Mouse (Mus musculus) erythroblast, embryonic 14.5 days (primary cell): ENCODE data around the gene Kpna4. TPM values are rescaled to one million over a fixed set of nuclear protein-coding genes. Genes with fewer than 3 reads are reported as not detected.

ENCODE experiments used
- H3K27me3 ChIP-seq: 2 replicates; pipeline ENCODE4 v1.6.1; 2012; ENCODE audit warnings: inconsistent platforms; ENCODE audit not compliant: control insufficient read depth
- H3K36me3 ChIP-seq: 2 replicates; pipeline ENCODE4 v1.6.1; 2012; ENCODE audit warnings: mild to moderate bottlenecking, inconsistent platforms; ENCODE audit not compliant: control insufficient read depth
- H3K4me1 ChIP-seq: 2 replicates; pipeline ENCODE4 v1.6.1; 2012; ENCODE audit warnings: inconsistent platforms; ENCODE audit not compliant: control insufficient read depth
- H3K4me3 ChIP-seq: replicated peaks from 2 replicates; pipeline ENCODE3; 2012; ENCODE audit warnings: moderate library complexity, mild to moderate bottlenecking, inconsistent platforms
- H3K9me3 ChIP-seq: 2 replicates; pipeline ENCODE4 v1.6.1; 2012; ENCODE audit warnings: low read length, inconsistent platforms, mixed read lengths; ENCODE audit not compliant: control insufficient read depth
- GATA1 ChIP-seq: IDR thresholded peaks from 2 replicates; pipeline ENCODE4 v1.6.1; 2012; ENCODE audit warnings: low read length, inconsistent platforms, mixed read lengths
- TAL1 ChIP-seq: IDR thresholded peaks from 3 replicates; pipeline ENCODE4 v1.6.1; 2012; ENCODE audit warnings: low read length, inconsistent platforms, mixed read lengths
- polyA plus RNA-seq: library from polyadenylated mRNA; stranded (reverse); fragments of >175 nt; gene quantifications from 2 replicates; pipeline ENCODE4 v1.2.3, GENCODE M21; 2012

Kpna4 gene
- polyA plus RNA-seq, 1 experiment = 0.58 TPM

GRCm38 (mm10) chr3:69156484-69156883, 29.6 kb upstream of the Kpna4 start:
- no peak overlapping the region for H3K4me3 ChIP-seq
- TF ChIP-seq TAL1 (no peak), GATA1 (no peak)

DNA sequence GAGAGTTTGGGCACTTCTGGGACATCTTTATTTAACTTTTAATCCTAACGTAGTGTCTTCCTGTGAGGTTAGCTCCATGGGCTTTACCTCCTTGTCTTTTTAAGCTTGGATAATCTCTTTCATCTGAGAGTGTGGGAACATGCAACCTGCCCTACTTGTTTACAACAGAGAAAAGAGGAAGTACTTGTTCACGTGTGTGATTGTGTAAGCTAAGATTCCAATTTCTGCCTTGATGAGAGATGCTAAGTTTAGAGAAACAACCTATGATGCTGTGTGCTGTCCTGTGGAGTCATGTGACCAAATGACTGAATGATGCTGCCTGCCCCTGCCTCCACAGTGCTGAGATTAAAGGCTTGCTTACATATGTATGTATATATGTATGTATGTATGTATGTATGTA, 27.8 kb upstream of the Kpna4 start:
- Histone ChIP-seq H3K27me3 (no peaks in the 10 kb centered on the region), H3K4me3 (no peak overlapping the region), H3K4me1 (no peaks in the 10 kb centered on the region), H3K36me3 (no peaks in the 10 kb centered on the region), H3K9me3 (no peaks in the 10 kb centered on the region)
- TF ChIP-seq GATA1 (no peak), TAL1 (no peak)

More at GRCm38 (mm10) chr3:69156484-69156883, 29.6 kb upstream of the Kpna4 start:
- H3K36me3 ChIP-seq = no peaks in the 10 kb centered on the region
- no peaks in the 10 kb centered on the region for H3K9me3 ChIP-seq
- no peaks in the 10 kb centered on the region for H3K4me1 ChIP-seq
- H3K27me3 ChIP-seq = no peaks in the 10 kb centered on the region

- no peaks in the 10 kb centered on the region for H3K4me1 ChIP-seq
- H3K27me3 ChIP-seq = no peaks in the 10 kb centered on the region
- H3K9me3 ChIP-seq = no peaks in the 10 kb centered on the region
- no peak for TF ChIP-seq TAL1
- no peak for TF ChIP-seq GATA1
- H3K36me3 ChIP-seq = no peaks in the 10 kb centered on the region
- no peak overlapping the region for H3K4me3 ChIP-seq
Measured at GRCm38 (mm10) chr3:69150921-69151320, 24.0 kb upstream of the Kpna4 start.

DNA sequence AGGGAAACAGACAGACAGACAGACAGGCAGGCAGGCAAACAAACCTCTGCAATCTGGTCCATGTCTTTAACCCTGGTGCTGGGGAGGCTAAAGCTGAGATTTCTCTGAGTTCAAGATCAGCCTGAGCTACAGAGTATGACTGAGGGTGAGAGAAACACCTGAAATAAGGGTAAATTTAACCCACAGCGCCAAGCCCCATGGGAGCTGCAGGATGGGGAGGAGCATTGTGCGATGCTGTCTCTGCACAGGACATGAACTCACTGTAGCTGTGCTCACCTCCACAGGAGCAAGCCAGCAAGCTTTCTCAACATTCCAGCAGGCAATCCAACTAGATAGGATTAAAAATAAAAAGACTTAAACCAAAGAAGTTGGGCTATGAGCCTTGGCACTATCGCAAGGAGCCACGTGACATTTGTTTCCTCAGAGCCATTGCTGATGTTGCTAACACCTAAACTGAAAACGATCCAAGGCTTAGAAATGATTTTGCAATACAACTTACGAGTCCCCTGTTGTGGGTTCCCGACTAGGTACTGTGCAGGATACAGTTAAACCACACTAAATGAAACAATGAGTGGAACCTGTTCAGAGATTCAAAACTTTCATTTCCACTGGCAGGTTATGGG, 15.6 kb upstream of the Kpna4 start:
- TF ChIP-seq GATA1 (no peak), TAL1 (no peak)
- Histone ChIP-seq H3K4me1 (no peaks in the 10 kb centered on the region), H3K27me3 (no peaks in the 10 kb centered on the region), H3K4me3 (no peak overlapping the region), H3K9me3 (no peaks in the 10 kb centered on the region), H3K36me3 (no peaks in the 10 kb centered on the region)

GRCm38 (mm10) chr3:69140851-69141250, 13.9 kb upstream of the Kpna4 start:
- Histone ChIP-seq H3K4me1 (no peaks in the 10 kb centered on the region), H3K4me3 (no peak overlapping the region), H3K27me3 (no peaks in the 10 kb centered on the region), H3K9me3 (no peaks in the 10 kb centered on the region), H3K36me3 (no peaks in the 10 kb centered on the region)
- no peak for TF ChIP-seq GATA1

DNA sequence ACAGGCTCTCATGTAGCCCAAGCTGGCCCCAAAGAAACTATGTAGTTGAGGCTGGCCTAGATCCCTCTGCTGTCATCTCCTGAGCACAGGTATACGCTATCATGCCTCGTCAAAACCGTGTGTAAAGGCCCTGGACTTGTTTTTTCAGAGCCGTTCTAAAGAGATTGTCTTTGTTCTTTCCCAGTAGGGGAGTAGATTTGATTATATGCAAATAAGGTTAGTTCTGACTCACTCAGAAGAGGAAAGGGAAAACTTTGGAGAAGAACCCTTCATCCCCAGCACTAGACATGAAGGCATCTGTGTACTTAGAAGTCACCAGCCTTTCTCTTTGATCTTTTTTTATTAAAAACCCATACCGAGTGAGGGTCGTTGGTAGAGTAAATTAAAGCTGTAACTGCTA, 9.1 kb upstream of the Kpna4 start:
- Histone ChIP-seq H3K4me3 (no peak overlapping the region), H3K4me1 (no peaks in the 10 kb centered on the region), H3K27me3 (no peaks in the 10 kb centered on the region; the same call in 1 of the 2 replicates), H3K36me3 (no peaks in the 10 kb centered on the region), H3K9me3 (no peaks in the 10 kb centered on the region)
- TF ChIP-seq GATA1 (no peak), TAL1 (no peak)

- H3K9me3 ChIP-seq = no peaks in the 10 kb centered on the region
- H3K36me3 ChIP-seq = no peaks in the 10 kb centered on the region
- TF ChIP-seq GATA1 (no peak), TAL1 (no peak)
- no peak overlapping the region for H3K4me3 ChIP-seq
- H3K4me1 ChIP-seq = peaks cover 9% of the 10 kb centered on the region
- H3K27me3 ChIP-seq = peaks cover 5% of the 10 kb centered on the region; the same call in 1 of the 2 replicates
Measured at GRCm38 (mm10) chr3:69130973-69131372, 4.1 kb upstream of the Kpna4 start.

DNA sequence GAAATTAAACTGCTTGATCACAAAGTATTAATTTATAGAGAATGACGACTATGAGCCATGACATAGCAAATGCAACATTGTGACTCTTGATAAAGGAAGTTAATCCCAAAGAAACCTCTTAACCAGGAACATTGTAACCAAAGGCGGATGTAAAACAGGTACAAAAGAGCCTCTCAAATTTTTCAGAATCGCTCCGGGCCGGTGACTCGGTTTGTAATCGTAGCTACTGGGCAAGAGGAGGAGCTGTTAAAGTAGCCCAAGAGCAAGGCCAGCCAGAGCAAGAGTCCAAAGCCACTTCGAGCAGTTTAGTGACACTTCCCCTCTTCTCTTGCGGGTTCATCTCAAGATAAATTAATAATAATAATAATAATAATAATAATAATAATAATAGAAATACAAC, 780 bp upstream of the Kpna4 start:
- H3K9me3 ChIP-seq = no peaks in the 10 kb centered on the region
- peaks cover 15% of the 10 kb centered on the region for H3K36me3 ChIP-seq
- peaks cover 5% of the 10 kb centered on the region; the same call in 1 of the 2 replicates for H3K27me3 ChIP-seq
- peak overlapping the region; percentile 94 for H3K4me3 ChIP-seq
- TF ChIP-seq GATA1 (no peak), TAL1 (no peak)
- H3K4me1 ChIP-seq = peaks cover 28% of the 10 kb centered on the region

GRCm38 (mm10) chr3:69127346-69127678, 399 bp upstream of the Kpna4 start:
- peak overlapping the region; percentile 94 for H3K4me3 ChIP-seq

More at GRCm38 (mm10) chr3:69127346-69127678, 399 bp upstream of the Kpna4 start:
- peaks cover 28% of the 10 kb centered on the region for H3K4me1 ChIP-seq
- TF ChIP-seq GATA1 = no peak
- TF ChIP-seq TAL1 = no peak
- H3K36me3 ChIP-seq = peaks cover 15% of the 10 kb centered on the region
- no peaks in the 10 kb centered on the region for H3K9me3 ChIP-seq
- peaks cover 5% of the 10 kb centered on the region; the same call in 1 of the 2 replicates for H3K27me3 ChIP-seq
